ENCODE assay signal across 31 mouse cellular contexts in the genomic region with DNA sequence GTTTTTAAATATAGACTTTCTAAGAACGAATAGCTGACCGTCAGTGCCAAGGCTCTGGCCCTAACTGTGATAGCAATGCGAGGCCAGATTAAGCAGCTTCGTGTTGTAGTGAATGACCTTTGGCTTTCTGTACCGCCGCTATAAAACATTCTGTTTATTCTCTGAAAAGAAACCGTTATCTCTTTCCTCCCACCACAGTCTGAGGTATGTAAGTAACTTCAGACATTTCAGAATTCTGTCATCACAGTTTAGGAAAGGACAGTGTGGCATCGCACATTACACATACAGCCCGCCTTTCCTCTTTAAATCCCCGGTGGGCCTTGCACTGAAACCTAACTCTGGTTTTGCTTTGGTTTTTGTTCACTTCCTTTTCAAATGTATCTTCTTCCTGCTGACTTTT. TPM values are rescaled to one million over a fixed set of nuclear protein-coding genes. Genes with fewer than 3 reads are reported as not detected.
DNase-seq lines count a peak whose midpoint lies in the region; ATAC-seq and TF ChIP-seq lines count a peak whose summit lies in the region.
"Had no signal": no experiment of that assay in that cellular context is flagged by ENCODE, and none has a peak within 500 bp of the region (broad histone marks: within the 10 kb centered on the region; RNA-seq: fewer than 3 reads in every experiment).

No protein-coding gene starts in this region.

- no peak for ATAC-seq in embryonic facial prominence, embryonic 14.5 days (ENCODE audit: low read depth)
- ATAC-seq in limb, embryonic 14.5 days (ENCODE audit: low FRiP score, low read depth) = peak; percentile 23; the same call in 1 of the 2 replicates
- no peak for ATAC-seq in neural tube, embryonic 11.5 days (ENCODE audit: insufficient read depth, low FRiP score, low TSS enrichment)
- ATAC-seq in neural tube, embryonic 15.5 days (ENCODE audit: low FRiP score) = no peak
- ATAC-seq: forebrain, postnatal 0 days; midbrain, embryonic 16.5 days had no signal

- H3K27me3 ChIP-seq in embryonic facial prominence, embryonic 14.5 days (replicated peaks; ENCODE audit: control insufficient read depth, insufficient read depth, low read length) = no peaks in the 10 kb centered on the region
- no peaks in the 10 kb centered on the region for H3K27me3 ChIP-seq in embryonic facial prominence, embryonic 10.5 days (replicated peaks; ENCODE audit: low read depth, poor library complexity, severe bottlenecking)
- no peaks in the 10 kb centered on the region for H3K27me3 ChIP-seq in limb, embryonic 14.5 days (ENCODE audit: control insufficient read depth, insufficient read depth, low read length)
- no peaks in the 10 kb centered on the region for H3K27me3 ChIP-seq in limb, embryonic 10.5 days (ENCODE audit: low read depth, poor library complexity, severe bottlenecking)
- H3K27me3 ChIP-seq in neural tube, embryonic 11.5 days (ENCODE audit: control insufficient read depth, insufficient read depth, low read length) = no peaks in the 10 kb centered on the region
- H3K27me3 ChIP-seq in neural tube, embryonic 15.5 days (replicated peaks) = no peaks in the 10 kb centered on the region
- H3K27me3 ChIP-seq in thymus, adult 2 months (ENCODE audit: control insufficient read depth, insufficient read depth, low read length) = no peaks in the 10 kb centered on the region
- H3K27me3 ChIP-seq: embryonic facial prominence, embryonic 13.5 days; forebrain, embryonic 12.5 days; hindbrain, embryonic 15.5 days; limb, embryonic 15.5 days; neural tube, embryonic 12.5 days had no signal

- H3K27ac ChIP-seq in embryonic facial prominence, embryonic 14.5 days (replicated peaks; ENCODE audit: low read depth, low read length) = no peak overlapping the region
- H3K27ac ChIP-seq in embryonic facial prominence, embryonic 10.5 days (replicated peaks) = no peak overlapping the region
- no peak overlapping the region for H3K27ac ChIP-seq in limb, embryonic 14.5 days (replicated peaks; ENCODE audit: low read depth, low read length)
- H3K27ac ChIP-seq in limb, embryonic 10.5 days = no peak overlapping the region
- no peak overlapping the region for H3K27ac ChIP-seq in neural tube, embryonic 11.5 days (ENCODE audit: low read depth, low read length)
- no peak overlapping the region for H3K27ac ChIP-seq in neural tube, embryonic 15.5 days (replicated peaks)
- no peak overlapping the region for H3K27ac ChIP-seq in thymus, adult 2 months (ENCODE audit: control insufficient read depth, insufficient read depth, low read length)
- H3K27ac ChIP-seq: embryonic facial prominence, embryonic 13.5 days; forebrain, embryonic 12.5 days; heart, adult 2 months; hindbrain, embryonic 10.5 days; hindbrain, embryonic 15.5 days; limb, embryonic 15.5 days; liver, embryonic 14.5 days; neural tube, embryonic 12.5 days had no signal

- no peak overlapping the region for H3K4me2 ChIP-seq in embryonic facial prominence, embryonic 14.5 days (ENCODE audit: low read depth, low read length)
- no peak overlapping the region for H3K4me2 ChIP-seq in limb, embryonic 14.5 days (replicated peaks; ENCODE audit: low read depth, low read length, severe bottlenecking)
- H3K4me2 ChIP-seq in neural tube, embryonic 11.5 days (ENCODE audit: low read depth) = no peak overlapping the region
- no peak overlapping the region for H3K4me2 ChIP-seq in neural tube, embryonic 15.5 days
- H3K4me2 ChIP-seq: embryonic facial prominence, embryonic 13.5 days; forebrain, embryonic 12.5 days; hindbrain, embryonic 15.5 days; limb, embryonic 15.5 days; neural tube, embryonic 12.5 days had no signal

- H3K9ac ChIP-seq in embryonic facial prominence, embryonic 14.5 days (ENCODE audit: low read depth, low read length) = no peak overlapping the region
- no peak overlapping the region for H3K9ac ChIP-seq in limb, embryonic 14.5 days (ENCODE audit: low read depth, low read length, severe bottlenecking)
- H3K9ac ChIP-seq in neural tube, embryonic 11.5 days (ENCODE audit: low read length) = no peak overlapping the region
- no peak overlapping the region for H3K9ac ChIP-seq in neural tube, embryonic 15.5 days (replicated peaks)
- H3K9ac ChIP-seq: embryonic facial prominence, embryonic 13.5 days; forebrain, embryonic 12.5 days; forebrain, postnatal 0 days; hindbrain, embryonic 15.5 days; limb, embryonic 15.5 days; liver, embryonic 14.5 days; neural tube, embryonic 12.5 days had no signal

- no peak overlapping the region for H3K4me3 ChIP-seq in embryonic facial prominence, embryonic 14.5 days (ENCODE audit: low read depth, low read length)
- H3K4me3 ChIP-seq in embryonic facial prominence, embryonic 10.5 days = no peak overlapping the region
- H3K4me3 ChIP-seq in limb, embryonic 14.5 days (replicated peaks; ENCODE audit: low read length) = no peak overlapping the region
- H3K4me3 ChIP-seq in limb, embryonic 10.5 days = no peak overlapping the region
- H3K4me3 ChIP-seq in neural tube, embryonic 11.5 days (ENCODE audit: low read depth, low read length) = no peak overlapping the region
- H3K4me3 ChIP-seq in neural tube, embryonic 15.5 days (replicated peaks) = no peak overlapping the region
- H3K4me3 ChIP-seq in thymus, adult 2 months (ENCODE audit: control insufficient read depth, insufficient read depth, low read length) = no peak overlapping the region
- H3K4me3 ChIP-seq: embryonic facial prominence, embryonic 13.5 days; forebrain, embryonic 12.5 days; heart, adult 2 months; hindbrain, embryonic 10.5 days; hindbrain, embryonic 15.5 days; limb, embryonic 15.5 days; neural tube, embryonic 12.5 days had no signal

- peak; percentile 4 for DNase-seq in embryonic facial prominence, embryonic 14.5 days (ENCODE audit: low spot score)
- no peak for DNase-seq in embryonic facial prominence, embryonic 10.5 days (ENCODE audit: low spot score)
- DNase-seq in limb, embryonic 14.5 days (ENCODE audit: low spot score) = no peak
- no peak for DNase-seq in limb, embryonic 10.5 days (ENCODE audit: low spot score)
- DNase-seq in neural tube, embryonic 11.5 days (ENCODE audit: low spot score) = peak; percentile 9
- DNase-seq in cerebellum, adult 9-10 months = no peak
- no peak for DNase-seq in thymus, adult 2 months
- DNase-seq: adrenal gland, postnatal 14 days; cerebellum, adult 11 months; cerebellum, adult 9-11 months; embryo, embryonic 11 days; forebrain, postnatal 0 days; heart, adult 2 months; heart, postnatal 14 days; kidney, adult 11 months; kidney, postnatal 14 days; lung, postnatal 10 days; thymus, postnatal 4 days had no signal

- WGBS in embryonic facial prominence, embryonic 14.5 days = 62% methylated on average over 10 of the region's 10 CpGs
- WGBS in embryonic facial prominence, embryonic 10.5 days = 68% methylated on average over 10 of the region's 10 CpGs
- WGBS in limb, embryonic 14.5 days = 61% methylated on average over 10 of the region's 10 CpGs
- WGBS in limb, embryonic 10.5 days = 67% methylated on average over 10 of the region's 10 CpGs
- 65% methylated on average over 10 of the region's 10 CpGs for WGBS in neural tube, embryonic 11.5 days
- 62% methylated on average over 10 of the region's 10 CpGs for WGBS in neural tube, embryonic 15.5 days
- 65% methylated on average over 10 of the region's 10 CpGs for WGBS in thymus, adult 2 months

- no peak for TF ChIP-seq POLR2A in limb, embryonic 14.5 days (IDR thresholded peaks at IDR 0.05; ENCODE audit: borderline replicate concordance, extremely low read depth, insufficient read depth, insufficient read length)
- TF ChIP-seq POLR2A in thymus, adult 2 months (IDR thresholded peaks at IDR 0.05; ENCODE audit: control insufficient read depth, extremely low read depth, insufficient read depth, low read length, poor library complexity) = no peak

- no peaks in the 10 kb centered on the region for H3K36me3 ChIP-seq in embryonic facial prominence, embryonic 14.5 days (ENCODE audit: control insufficient read depth, insufficient read depth, low read length)
- no peaks in the 10 kb centered on the region for H3K36me3 ChIP-seq in embryonic facial prominence, embryonic 10.5 days (replicated peaks)
- no peaks in the 10 kb centered on the region for H3K36me3 ChIP-seq in limb, embryonic 14.5 days (ENCODE audit: control insufficient read depth, insufficient read depth, low read length)
- H3K36me3 ChIP-seq in limb, embryonic 10.5 days = no peaks in the 10 kb centered on the region
- no peaks in the 10 kb centered on the region for H3K36me3 ChIP-seq in neural tube, embryonic 11.5 days (ENCODE audit: control insufficient read depth, insufficient read depth, low read length)
- no peaks in the 10 kb centered on the region for H3K36me3 ChIP-seq in neural tube, embryonic 15.5 days
- no peaks in the 10 kb centered on the region for H3K36me3 ChIP-seq in thymus, adult 2 months (ENCODE audit: control insufficient read depth, insufficient read depth, low read length)
- H3K36me3 ChIP-seq: embryonic facial prominence, embryonic 13.5 days; forebrain, embryonic 12.5 days; G1E; hindbrain, embryonic 10.5 days; hindbrain, embryonic 15.5 days; limb, embryonic 15.5 days; neural tube, embryonic 12.5 days had no signal

- H3K4me1 ChIP-seq in embryonic facial prominence, embryonic 14.5 days (ENCODE audit: control insufficient read depth, insufficient read depth, low read length) = no peaks in the 10 kb centered on the region
- no peaks in the 10 kb centered on the region for H3K4me1 ChIP-seq in embryonic facial prominence, embryonic 10.5 days
- H3K4me1 ChIP-seq in limb, embryonic 14.5 days (ENCODE audit: control insufficient read depth, insufficient read depth, low read length) = no peaks in the 10 kb centered on the region
- no peaks in the 10 kb centered on the region for H3K4me1 ChIP-seq in limb, embryonic 10.5 days
- H3K4me1 ChIP-seq in neural tube, embryonic 11.5 days (ENCODE audit: control insufficient read depth, insufficient read depth, low read length) = no peaks in the 10 kb centered on the region
- no peaks in the 10 kb centered on the region for H3K4me1 ChIP-seq in neural tube, embryonic 15.5 days
- no peaks in the 10 kb centered on the region for H3K4me1 ChIP-seq in thymus, adult 2 months (replicated peaks; ENCODE audit: control insufficient read depth, insufficient read depth, low read length)
- H3K4me1 ChIP-seq: embryonic facial prominence, embryonic 13.5 days; forebrain, embryonic 12.5 days; hindbrain, embryonic 10.5 days; hindbrain, embryonic 15.5 days; limb, embryonic 15.5 days; neural tube, embryonic 12.5 days had no signal

- peaks cover 68% of the 10 kb centered on the region for H3K9me3 ChIP-seq in embryonic facial prominence, embryonic 14.5 days (ENCODE audit: control insufficient read depth, low read length)
- peaks cover 67% of the 10 kb centered on the region for H3K9me3 ChIP-seq in embryonic facial prominence, embryonic 10.5 days
- peaks cover 48% of the 10 kb centered on the region for H3K9me3 ChIP-seq in limb, embryonic 14.5 days (ENCODE audit: control insufficient read depth, low read length)
- peaks cover 32% of the 10 kb centered on the region for H3K9me3 ChIP-seq in limb, embryonic 10.5 days (replicated peaks)
- peaks cover 24% of the 10 kb centered on the region for H3K9me3 ChIP-seq in neural tube, embryonic 11.5 days (ENCODE audit: control insufficient read depth, low read length)
- H3K9me3 ChIP-seq in neural tube, embryonic 15.5 days (replicated peaks) = peaks cover 49% of the 10 kb centered on the region

- TF ChIP-seq CTCF in thymus, adult 2 months (IDR thresholded peaks at IDR 0.05; ENCODE audit: borderline replicate concordance, control insufficient read depth, extremely low read depth, insufficient read depth, low read length, poor library complexity) = no peak

RNA-seq across cellular contexts. Expression of a gene that starts 56.8 kb away (rescaled TPM):
- polyA plus RNA-seq in embryonic facial prominence, embryonic 14.5 days (2014; fragmentation: Nextera tagmentation; extraction: Ambion mirVana) = not detected in 2 replicates
- 0.11 TPM in 1 of 2 replicates, not detected in the other for polyA plus RNA-seq in embryonic facial prominence, embryonic 10.5 days (2016; fragmentation: Nextera tagmentation; extraction: Ambion mirVana)
- polyA plus RNA-seq in limb, embryonic 14.5 days (2012; rRNA removed) = not detected in 2 replicates
- polyA plus RNA-seq in limb, embryonic 14.5 days (2014; fragmentation: Nextera tagmentation; extraction: Ambion mirVana) = 0.23 TPM in 1 of 2 replicates, not detected in the other
- polyA plus RNA-seq in limb, embryonic 10.5 days (2016; fragmentation: Nextera tagmentation; extraction: Ambion mirVana) = 0.15 TPM in 1 of 2 replicates, not detected in the other
- polyA plus RNA-seq in neural tube, embryonic 11.5 days (2014; fragmentation: Nextera tagmentation; extraction: Ambion mirVana) = 0.28 TPM in 1 of 2 replicates, not detected in the other
- not detected in 2 replicates for polyA plus RNA-seq in neural tube, embryonic 15.5 days (2015; fragmentation: Nextera tagmentation; extraction: Ambion mirVana)
- polyA plus RNA-seq in thymus, adult 2 months (2012; rRNA removed) = not detected in 2 replicates
- polyA plus RNA-seq: embryonic facial prominence, embryonic 13.5 days; forebrain, embryonic 12.5 days; forebrain, postnatal 0 days; G1E; heart, adult 2 months; heart, embryonic 14.5 days; hindbrain, embryonic 10.5 days; inflammation-experienced regulatory T-cells, adult 6 months; midbrain, embryonic 16.5 days; neural tube, embryonic 12.5 days; thymus, postnatal 0 days had no signal

Comparison
In these comparisons a context has a peak if more than half of its experiments do, and no peak if none do; other contexts are left out.
1. DNase-seq: peak in embryonic facial prominence, embryonic 14.5 days (single experiment) and neural tube, embryonic 11.5 days (single experiment); none in embryonic facial prominence, embryonic 10.5 days (single experiment), limb, embryonic 14.5 days (single experiment), limb, embryonic 10.5 days (single experiment), cerebellum, adult 9-10 months (single experiment) and thymus, adult 2 months (single experiment).